Mouse (Mus musculus): ENCODE results near the gene Evi5.

DNA sequence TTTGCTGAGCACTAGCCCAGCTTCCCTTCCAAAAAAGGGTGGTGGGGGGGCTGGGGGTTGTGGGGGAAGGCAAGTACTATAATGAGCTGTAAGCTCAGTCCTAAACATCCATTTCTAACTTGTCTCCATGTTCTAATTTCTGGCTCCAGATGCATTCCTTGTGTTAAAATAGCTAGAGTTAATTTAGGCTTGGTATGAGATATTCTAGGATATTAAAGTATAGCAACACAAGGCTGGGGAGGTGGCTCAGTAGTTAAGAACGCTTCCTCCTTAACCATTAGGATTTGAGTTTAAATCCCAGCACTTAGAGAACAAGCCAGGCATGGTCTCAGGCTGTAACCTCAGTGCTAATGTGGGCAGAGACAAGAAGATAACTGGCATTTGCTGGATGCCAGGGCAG is 21.4 kb upstream of the Evi5 start:
- no peak for TF ChIP-seq CTCF (IDR thresholded peaks at IDR 0.05; ENCODE audit: low read depth, low read length)
- TF ChIP-seq POLR2A (IDR thresholded peaks at IDR 0.05; ENCODE audit: insufficient read depth, low read length), result no peak
